Mouse (Mus musculus): ENCODE data around the gene Hoxb9. TPM values are rescaled to one million over a fixed set of nuclear protein-coding genes. Genes with fewer than 3 reads are reported as not detected.

Gene Hoxb9
- polyA plus RNA-seq, 1 experiment from 2014 or later, result not detected

DNA sequence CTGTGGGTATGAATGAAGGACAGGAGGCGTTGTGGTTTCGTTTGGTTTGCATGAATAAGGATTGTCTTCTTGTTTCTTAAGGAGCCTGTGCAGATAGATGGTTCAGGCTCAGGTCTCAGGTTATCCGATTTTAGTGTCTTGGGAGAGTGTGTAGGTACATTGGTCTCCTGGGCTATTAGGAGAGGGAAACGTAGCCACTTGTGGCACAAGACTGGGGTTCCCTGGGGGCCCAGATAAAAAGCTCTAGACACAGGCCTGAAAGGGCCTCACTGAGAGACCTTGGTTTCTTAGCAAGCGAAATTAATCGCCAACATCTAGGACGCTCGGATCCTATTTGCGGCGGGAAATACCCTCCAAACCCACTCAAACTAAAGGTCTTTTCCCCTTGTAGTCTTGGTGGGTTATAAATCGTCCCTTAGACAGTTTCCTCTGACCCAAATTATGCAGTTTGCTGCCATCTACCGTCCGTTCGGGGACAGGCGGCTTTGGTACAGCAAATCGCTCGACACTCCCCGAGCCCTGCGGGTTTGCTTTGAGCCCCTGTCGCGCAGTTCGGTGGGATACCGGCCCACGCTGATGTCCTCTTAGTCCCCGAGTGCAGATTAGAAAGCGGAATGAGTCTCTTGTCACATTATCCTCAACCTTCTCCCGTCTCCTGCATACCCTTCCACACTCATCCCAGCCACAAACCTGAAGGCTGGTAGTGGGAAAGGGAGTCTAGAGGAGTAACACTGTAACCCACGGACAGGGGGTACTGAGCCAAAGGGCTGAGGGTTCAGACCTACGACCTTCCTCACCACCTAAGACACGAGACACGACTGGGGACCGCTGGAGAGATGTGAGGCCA is 23.2 kb downstream of the Hoxb9 start:
- under 1% methylated on average over 32 of the region's 32 CpGs for WGBS
- Histone ChIP-seq H3K4me3 (ENCODE audit: low read depth, low read length) (no peak overlapping the region), H3K27ac (ENCODE audit: low read depth, low read length) (no peak overlapping the region), H3K4me2 (no peak overlapping the region), H3K9ac (ENCODE audit: low read length) (no peak overlapping the region), H3K9me3 (ENCODE audit: control insufficient read depth, low read length) (no peaks in the 10 kb centered on the region), H3K36me3 (ENCODE audit: control insufficient read depth, insufficient read depth, low read length) (no peaks in the 10 kb centered on the region), H3K4me1 (ENCODE audit: control insufficient read depth, insufficient read depth, low read length) (no peaks in the 10 kb centered on the region), H3K27me3 (ENCODE audit: control insufficient read depth, insufficient read depth, low read length) (peaks cover 98% of the 10 kb centered on the region)
- ATAC-seq (ENCODE audit: low FRiP score), result no peak
- DNase-seq (ENCODE audit: low spot score, missing footprints), result peak; percentile 95

DNA sequence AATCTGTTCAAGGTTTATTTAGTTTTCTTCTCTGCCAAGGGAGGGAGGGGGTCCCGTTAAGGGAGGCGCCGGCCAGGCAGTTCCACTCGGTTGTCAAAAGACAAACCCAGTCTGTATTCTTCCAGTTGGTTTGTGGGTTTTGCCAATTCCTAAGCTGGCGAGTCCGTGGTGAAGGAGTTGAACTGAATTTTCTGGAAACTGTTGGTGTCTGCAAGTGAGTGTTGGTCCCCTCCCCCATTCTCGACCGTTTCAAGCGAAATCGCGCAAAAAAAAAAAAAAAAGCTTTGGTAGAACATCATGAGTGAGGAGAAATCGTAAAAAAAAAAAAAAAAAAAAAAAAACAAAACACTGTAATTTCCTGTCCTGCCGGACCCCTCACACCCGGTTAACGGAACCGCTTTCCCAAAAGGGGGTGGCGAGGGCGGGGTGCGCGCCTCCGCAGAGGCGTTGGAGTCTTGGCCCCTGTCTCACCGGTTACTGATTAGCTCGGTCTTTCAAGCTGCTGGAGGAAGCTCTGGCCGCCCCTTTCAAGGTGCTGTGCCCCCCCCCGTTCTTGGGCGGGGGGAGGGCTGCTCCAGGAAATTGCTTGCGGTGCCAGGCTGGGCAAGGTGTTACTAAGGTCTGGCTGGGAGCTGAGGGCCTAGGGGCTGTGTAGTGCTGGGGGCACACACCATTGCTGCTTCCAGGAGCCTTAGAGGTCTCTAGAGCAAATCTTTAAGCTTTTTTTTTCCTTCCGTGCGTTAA is 24.0 kb downstream of the Hoxb9 start:
- DNase-seq (ENCODE audit: low spot score, missing footprints), result no peak
- H3K27me3 ChIP-seq (ENCODE audit: control insufficient read depth, insufficient read depth, low read length), result peaks cover 98% of the 10 kb centered on the region
- no peak for ATAC-seq (ENCODE audit: low FRiP score)
- no peaks in the 10 kb centered on the region for H3K4me1 ChIP-seq (ENCODE audit: control insufficient read depth, insufficient read depth, low read length)
- H3K9me3 ChIP-seq (ENCODE audit: control insufficient read depth, low read length), result no peaks in the 10 kb centered on the region
- H3K4me3 ChIP-seq (ENCODE audit: low read depth, low read length), result no peak overlapping the region
- under 1% methylated on average over 29 of the region's 30 CpGs for WGBS
- no peak overlapping the region for H3K9ac ChIP-seq (ENCODE audit: low read length)
- H3K27ac ChIP-seq (ENCODE audit: low read depth, low read length), result no peak overlapping the region
- H3K36me3 ChIP-seq (ENCODE audit: control insufficient read depth, insufficient read depth, low read length), result no peaks in the 10 kb centered on the region
- no peak overlapping the region for H3K4me2 ChIP-seq

DNA sequence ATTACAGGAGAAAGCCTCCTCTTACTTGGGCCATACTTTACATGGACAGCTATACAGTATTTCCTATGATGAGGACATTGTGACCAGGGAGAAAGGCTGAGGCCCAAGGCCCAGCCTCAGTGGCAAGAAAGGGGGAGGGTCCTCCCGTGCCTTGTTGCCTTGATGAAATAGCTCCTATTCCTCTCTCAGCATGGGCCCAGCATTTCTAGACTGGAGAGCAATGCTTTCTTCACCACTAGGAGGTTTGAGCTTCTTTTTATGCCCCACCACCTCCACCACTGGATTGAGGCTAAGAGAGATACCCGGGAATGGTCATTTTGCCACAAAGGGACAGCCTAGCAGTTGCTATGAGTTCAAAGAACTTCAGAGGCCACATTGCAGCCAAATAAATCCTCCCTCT is 25.7 kb downstream of the Hoxb9 start:
- ATAC-seq (ENCODE audit: low FRiP score) (no peak), DNase-seq (ENCODE audit: low spot score, missing footprints) (no peak)
- Histone ChIP-seq H3K4me1 (ENCODE audit: control insufficient read depth, insufficient read depth, low read length) (no peaks in the 10 kb centered on the region), H3K9ac (ENCODE audit: low read length) (no peak overlapping the region), H3K36me3 (ENCODE audit: control insufficient read depth, insufficient read depth, low read length) (no peaks in the 10 kb centered on the region), H3K4me3 (ENCODE audit: low read depth, low read length) (no peak overlapping the region), H3K9me3 (ENCODE audit: control insufficient read depth, low read length) (no peaks in the 10 kb centered on the region), H3K4me2 (no peak overlapping the region), H3K27ac (ENCODE audit: low read depth, low read length) (no peak overlapping the region), H3K27me3 (ENCODE audit: control insufficient read depth, insufficient read depth, low read length) (peaks cover 100% of the 10 kb centered on the region)
- 0% methylated on average over 2 of the region's 2 CpGs for WGBS

DNA sequence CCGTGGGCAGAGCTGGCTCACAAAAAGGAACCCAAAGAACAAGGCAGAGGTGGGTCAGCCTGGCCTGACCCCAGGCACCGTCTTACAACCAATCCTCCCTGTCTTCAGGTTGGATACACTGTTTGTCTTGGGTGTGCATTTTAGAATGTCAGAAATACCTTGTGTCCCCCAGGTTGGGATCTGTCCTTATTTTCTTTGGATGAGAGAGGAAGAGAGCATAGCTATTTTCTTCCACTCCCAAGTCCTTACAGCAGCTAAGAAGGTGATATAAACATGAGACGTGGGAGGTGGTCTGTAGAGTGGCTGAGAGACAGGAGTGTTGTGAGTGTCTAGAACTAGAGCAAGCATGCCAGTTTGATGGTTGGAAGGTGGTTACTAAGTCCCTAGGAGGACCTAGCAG is 26.2 kb downstream of the Hoxb9 start:
- Histone ChIP-seq H3K27ac (ENCODE audit: low read depth, low read length) (no peak overlapping the region), H3K9me3 (ENCODE audit: control insufficient read depth, low read length) (no peaks in the 10 kb centered on the region), H3K4me2 (no peak overlapping the region), H3K4me1 (ENCODE audit: control insufficient read depth, insufficient read depth, low read length) (no peaks in the 10 kb centered on the region), H3K36me3 (ENCODE audit: control insufficient read depth, insufficient read depth, low read length) (no peaks in the 10 kb centered on the region), H3K4me3 (ENCODE audit: low read depth, low read length) (no peak overlapping the region), H3K9ac (ENCODE audit: low read length) (no peak overlapping the region), H3K27me3 (ENCODE audit: control insufficient read depth, insufficient read depth, low read length) (peaks cover 100% of the 10 kb centered on the region)
- 4% methylated on average over 3 of the region's 3 CpGs for WGBS
- DNase-seq (ENCODE audit: low spot score, missing footprints) (peak; percentile 92), ATAC-seq (ENCODE audit: low FRiP score) (no peak)

DNA sequence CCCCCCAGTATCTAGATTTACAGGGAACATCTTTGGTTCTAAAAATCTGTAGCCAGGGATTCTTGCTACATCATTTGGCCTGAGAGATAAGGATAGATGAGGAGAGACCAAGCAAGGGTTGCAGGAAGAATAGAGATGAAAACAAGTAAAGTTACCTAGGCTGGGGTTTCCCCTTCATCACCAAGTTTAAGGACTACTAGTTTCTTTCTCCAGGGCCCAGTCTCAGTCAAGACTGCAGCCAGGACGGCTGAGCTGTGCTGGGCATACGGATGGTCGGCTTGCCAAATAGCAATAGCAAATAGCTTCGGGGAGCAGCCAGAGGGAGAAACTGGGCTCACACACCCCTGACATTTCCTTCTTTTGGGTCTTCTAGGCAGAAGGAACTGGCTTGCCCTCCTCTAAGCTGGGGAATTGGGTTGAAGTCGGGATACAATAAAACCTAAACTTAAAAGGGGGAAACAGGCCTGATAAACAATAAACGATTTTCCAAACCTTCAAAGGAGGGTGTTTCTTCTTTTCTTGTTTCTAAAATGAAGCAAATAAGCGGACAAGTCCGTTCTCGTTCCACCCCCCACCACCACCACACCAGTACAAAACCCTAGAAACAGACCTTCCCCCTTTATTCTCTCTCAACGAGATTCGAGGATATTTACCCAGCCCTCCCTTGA is 26.8 kb downstream of the Hoxb9 start:
- Histone ChIP-seq H3K9ac (ENCODE audit: low read length) (no peak overlapping the region), H3K36me3 (ENCODE audit: control insufficient read depth, insufficient read depth, low read length) (no peaks in the 10 kb centered on the region), H3K4me1 (ENCODE audit: control insufficient read depth, insufficient read depth, low read length) (no peaks in the 10 kb centered on the region), H3K4me3 (ENCODE audit: low read depth, low read length) (no peak overlapping the region), H3K27ac (ENCODE audit: low read depth, low read length) (no peak overlapping the region), H3K27me3 (ENCODE audit: control insufficient read depth, insufficient read depth, low read length) (peaks cover 100% of the 10 kb centered on the region), H3K4me2 (no peak overlapping the region), H3K9me3 (ENCODE audit: control insufficient read depth, low read length) (no peaks in the 10 kb centered on the region)
- DNase-seq (ENCODE audit: low spot score, missing footprints), result peak; percentile 93
- WGBS, result 3% methylated on average over 11 of the region's 11 CpGs
- ATAC-seq (ENCODE audit: low FRiP score), result no peak

DNA sequence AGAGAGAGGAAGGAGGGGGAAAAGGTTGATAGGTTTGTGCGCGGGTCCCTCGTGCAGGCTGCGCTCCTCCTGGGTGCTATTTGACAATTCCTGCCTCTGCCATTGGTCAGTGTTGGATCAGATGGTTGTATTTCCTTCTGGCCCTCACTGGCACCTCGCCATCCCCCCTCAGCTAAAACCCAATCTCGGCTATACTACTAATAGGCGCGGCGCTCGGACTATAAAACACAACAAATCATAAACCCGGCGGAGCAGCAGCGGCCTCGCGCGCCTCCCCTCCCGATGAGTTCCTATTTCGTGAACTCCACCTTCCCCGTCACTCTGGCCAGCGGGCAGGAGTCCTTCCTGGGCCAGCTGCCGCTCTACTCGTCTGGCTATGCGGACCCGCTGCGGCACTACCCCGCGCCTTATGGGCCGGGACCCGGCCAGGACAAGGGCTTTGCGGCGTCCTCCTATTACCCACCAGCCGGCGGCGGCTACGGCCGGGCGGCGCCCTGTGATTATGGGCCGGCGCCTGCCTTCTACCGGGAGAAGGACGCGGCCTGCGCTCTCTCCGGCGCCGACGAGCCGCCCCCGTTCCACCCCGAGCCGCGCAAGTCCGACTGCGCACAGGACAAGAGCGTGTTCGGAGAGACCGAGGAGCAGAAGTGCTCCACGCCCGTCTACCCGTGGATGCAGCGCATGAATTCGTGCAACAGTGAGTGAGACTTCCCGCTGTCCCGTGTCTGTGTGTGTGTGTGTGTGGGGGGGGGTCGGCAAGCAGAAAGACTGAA is 27.8 kb downstream of the Hoxb9 start:
- Histone ChIP-seq H3K4me2 (no peak overlapping the region), H3K36me3 (ENCODE audit: control insufficient read depth, insufficient read depth, low read length) (no peaks in the 10 kb centered on the region), H3K27ac (ENCODE audit: low read depth, low read length) (no peak overlapping the region), H3K4me3 (ENCODE audit: low read depth, low read length) (no peak overlapping the region), H3K27me3 (ENCODE audit: control insufficient read depth, insufficient read depth, low read length) (peaks cover 100% of the 10 kb centered on the region), H3K9ac (ENCODE audit: low read length) (no peak overlapping the region), H3K9me3 (ENCODE audit: control insufficient read depth, low read length) (no peaks in the 10 kb centered on the region), H3K4me1 (ENCODE audit: control insufficient read depth, insufficient read depth, low read length) (no peaks in the 10 kb centered on the region)
- peak; percentile 95 for DNase-seq (ENCODE audit: low spot score, missing footprints)
- no peak for ATAC-seq (ENCODE audit: low FRiP score)
- WGBS, result under 1% methylated on average over 66 of the region's 66 CpGs

DNA sequence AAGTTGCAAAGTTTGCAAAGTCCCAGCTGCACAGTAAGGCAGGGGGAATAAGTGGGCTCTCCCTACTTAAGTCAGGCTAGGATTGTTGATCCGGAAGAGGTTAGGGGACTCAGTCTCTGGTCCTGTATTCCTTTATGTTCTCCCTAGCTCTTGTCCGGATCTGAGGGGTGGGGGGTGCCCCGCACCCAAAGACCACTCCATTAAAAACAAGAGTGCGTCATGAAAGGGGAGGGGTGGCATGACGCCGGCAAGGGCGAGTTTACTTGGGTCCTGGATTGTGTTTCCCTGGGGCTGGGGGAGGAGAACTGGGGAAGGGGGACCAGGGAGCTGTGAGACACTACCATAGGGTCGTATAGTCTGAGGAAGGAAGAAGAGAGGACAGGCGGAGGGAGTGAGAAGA is 28.5 kb downstream of the Hoxb9 start:
- no peak overlapping the region for H3K4me2 ChIP-seq
- peaks cover 100% of the 10 kb centered on the region for H3K27me3 ChIP-seq (ENCODE audit: control insufficient read depth, insufficient read depth, low read length)
- under 1% methylated on average over 9 of the region's 9 CpGs for WGBS
- no peak for DNase-seq (ENCODE audit: low spot score, missing footprints)
- H3K27ac ChIP-seq (ENCODE audit: low read depth, low read length), result no peak overlapping the region
- H3K36me3 ChIP-seq (ENCODE audit: control insufficient read depth, insufficient read depth, low read length), result no peaks in the 10 kb centered on the region
- H3K9me3 ChIP-seq (ENCODE audit: control insufficient read depth, low read length), result no peaks in the 10 kb centered on the region
- no peak for ATAC-seq (ENCODE audit: low FRiP score)
- no peak overlapping the region for H3K9ac ChIP-seq (ENCODE audit: low read length)
- no peak overlapping the region for H3K4me3 ChIP-seq (ENCODE audit: low read depth, low read length)
- H3K4me1 ChIP-seq (ENCODE audit: control insufficient read depth, insufficient read depth, low read length), result no peaks in the 10 kb centered on the region

DNA sequence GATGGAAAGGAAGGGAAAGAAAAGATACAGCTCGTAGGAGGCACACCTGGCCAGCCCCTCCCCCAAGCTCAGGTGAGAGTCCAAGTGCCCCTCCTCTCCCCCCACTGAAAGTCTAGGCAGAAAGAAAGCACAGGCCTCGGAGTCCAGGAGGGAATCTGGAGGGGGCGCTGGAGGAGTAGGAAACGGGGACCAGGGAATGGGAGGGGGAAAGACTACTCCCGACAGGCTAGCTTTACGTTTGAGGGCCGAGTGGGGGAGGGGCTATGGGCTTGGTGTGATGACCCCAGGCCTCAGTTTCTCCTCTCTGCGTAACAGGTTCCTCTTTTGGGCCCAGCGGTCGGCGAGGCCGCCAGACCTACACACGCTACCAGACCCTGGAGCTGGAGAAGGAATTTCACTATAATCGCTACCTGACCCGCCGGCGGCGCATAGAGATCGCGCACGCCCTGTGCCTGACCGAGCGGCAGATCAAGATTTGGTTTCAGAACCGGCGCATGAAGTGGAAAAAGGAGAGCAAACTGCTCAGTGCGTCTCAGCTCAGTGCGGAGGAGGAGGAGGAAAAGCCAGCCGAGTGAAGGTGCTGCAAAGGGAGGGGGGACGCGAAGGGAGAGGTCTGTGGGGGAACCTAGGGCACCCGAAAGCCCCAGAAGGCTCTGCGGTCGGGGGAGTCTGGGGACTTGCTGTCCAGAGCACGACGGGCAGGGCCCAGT is 29.3 kb downstream of the Hoxb9 start:
- H3K4me2 ChIP-seq, result no peak overlapping the region
- H3K4me1 ChIP-seq (ENCODE audit: control insufficient read depth, insufficient read depth, low read length), result no peaks in the 10 kb centered on the region
- H3K36me3 ChIP-seq (ENCODE audit: control insufficient read depth, insufficient read depth, low read length), result no peaks in the 10 kb centered on the region
- peaks cover 100% of the 10 kb centered on the region for H3K27me3 ChIP-seq (ENCODE audit: control insufficient read depth, insufficient read depth, low read length)
- H3K9ac ChIP-seq (ENCODE audit: low read length), result no peak overlapping the region
- H3K27ac ChIP-seq (ENCODE audit: low read depth, low read length), result no peak overlapping the region
- 2% methylated on average over 35 of the region's 35 CpGs for WGBS
- peak; percentile 94 for DNase-seq (ENCODE audit: low spot score, missing footprints)
- H3K4me3 ChIP-seq (ENCODE audit: low read depth, low read length), result no peak overlapping the region
- no peaks in the 10 kb centered on the region for H3K9me3 ChIP-seq (ENCODE audit: control insufficient read depth, low read length)
- no peak for ATAC-seq (ENCODE audit: low FRiP score)
